Mouse (Mus musculus) ES-CJ7 (cell line): ENCODE measurements at regions not wholly inside any gene's neighbourhood (a gene's known extent, or its start where the extent isn't known, plus 50 kb on each side); places are given as distances from the start of the nearest gene placed in this dataset.
"Not testable (repeated sequence)": the region's sequence is repeated elsewhere in the genome, so short reads cannot be mapped to it uniquely, and the experiment has no call there.

Source experiments
- DNase-seq: peaks from one replicate; pipeline ENCODE4 v3.0.0; 2011; ENCODE audit warnings: low read depth, low spot score

DNA sequence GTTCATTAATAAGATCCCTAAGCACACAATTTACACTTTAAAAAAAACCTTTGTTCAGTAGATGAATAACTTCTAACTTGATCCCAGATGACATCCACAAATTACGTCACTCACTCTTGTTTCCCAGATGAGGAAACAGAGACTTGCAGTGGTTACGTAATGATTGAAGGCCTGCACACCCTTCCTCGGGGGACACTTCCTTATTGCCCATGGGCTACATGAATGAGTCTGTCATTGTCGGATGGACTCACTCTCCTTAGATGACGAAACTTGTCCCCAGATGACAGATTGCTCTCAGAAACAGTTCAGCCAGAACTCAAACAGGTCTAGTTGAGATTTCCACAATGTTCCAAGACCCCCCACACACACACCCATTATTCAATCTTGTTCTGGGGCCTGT, 111.4 kb upstream of the Dyrk2 start:
- no peak for DNase-seq

DNA sequence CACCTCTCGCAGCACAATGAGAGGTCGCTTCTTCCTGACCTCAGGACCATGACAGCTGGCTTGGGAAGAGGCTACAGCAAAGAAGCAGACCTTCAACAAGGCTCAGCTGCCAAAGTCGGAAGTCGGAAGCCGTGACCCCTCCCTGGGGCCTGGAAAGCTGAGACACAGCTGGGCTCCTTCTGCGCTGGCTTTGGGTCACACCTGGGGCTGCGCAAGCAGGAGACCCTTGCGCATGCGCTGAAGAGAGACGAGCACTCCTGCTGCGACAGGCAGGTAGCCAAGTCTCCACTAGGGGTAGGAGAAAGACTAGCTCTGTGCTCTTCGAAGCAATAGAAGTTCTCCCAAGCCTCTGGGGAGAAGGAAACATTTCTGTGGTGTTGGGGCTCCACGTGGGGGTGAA, 109.3 kb upstream of the Dyrk2 start:
- peak; percentile 48 for DNase-seq

DNA sequence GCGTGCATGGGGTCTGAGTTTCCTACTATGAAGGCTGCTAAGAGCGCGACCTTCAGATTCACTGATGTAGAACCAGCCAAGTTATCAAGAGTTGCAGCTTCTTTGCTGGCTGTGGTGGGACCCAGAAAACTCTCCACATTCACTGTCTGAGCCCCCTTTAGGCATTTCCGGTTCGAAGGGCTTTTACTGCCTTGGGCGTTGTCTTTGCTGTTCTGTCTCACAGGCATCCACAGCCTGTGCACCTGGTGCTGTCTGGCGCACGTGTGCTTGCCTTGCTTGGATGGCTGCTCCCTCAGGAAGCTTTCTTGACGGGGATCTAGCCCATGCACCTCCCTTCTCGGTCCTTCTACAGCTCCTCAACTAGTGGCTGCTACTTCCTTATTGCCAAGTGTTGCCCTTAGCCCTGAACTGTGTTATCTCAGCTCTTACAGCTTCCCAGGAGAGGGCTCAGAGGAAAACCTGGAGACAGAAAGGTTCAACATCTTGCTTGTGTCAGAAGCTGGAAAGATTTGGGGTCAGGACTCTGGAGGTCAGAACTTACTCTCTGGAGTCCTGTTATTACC, 108.3 kb upstream of the Dyrk2 start:
- DNase-seq = peak; percentile 11

DNA sequence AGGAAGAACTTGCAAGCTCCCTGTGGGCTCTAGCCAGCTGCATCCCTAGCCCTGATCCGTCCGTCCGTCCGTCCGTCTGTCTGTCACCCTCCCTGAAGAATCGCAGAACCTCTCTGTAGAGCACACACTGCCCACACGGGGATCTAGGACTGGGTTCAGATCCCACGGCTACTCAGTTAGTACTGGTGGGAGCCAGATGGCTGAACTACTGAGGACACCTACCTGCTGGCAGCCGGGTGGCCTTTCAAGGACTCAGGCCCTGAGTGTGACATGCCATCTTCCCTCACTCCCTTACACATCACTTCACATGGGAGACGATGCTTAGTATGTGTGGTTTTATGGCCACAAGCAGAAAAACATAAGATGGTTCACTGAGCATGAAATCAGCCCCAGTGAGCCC, 106.4 kb upstream of the Dyrk2 start:
- DNase-seq = no peak

DNA sequence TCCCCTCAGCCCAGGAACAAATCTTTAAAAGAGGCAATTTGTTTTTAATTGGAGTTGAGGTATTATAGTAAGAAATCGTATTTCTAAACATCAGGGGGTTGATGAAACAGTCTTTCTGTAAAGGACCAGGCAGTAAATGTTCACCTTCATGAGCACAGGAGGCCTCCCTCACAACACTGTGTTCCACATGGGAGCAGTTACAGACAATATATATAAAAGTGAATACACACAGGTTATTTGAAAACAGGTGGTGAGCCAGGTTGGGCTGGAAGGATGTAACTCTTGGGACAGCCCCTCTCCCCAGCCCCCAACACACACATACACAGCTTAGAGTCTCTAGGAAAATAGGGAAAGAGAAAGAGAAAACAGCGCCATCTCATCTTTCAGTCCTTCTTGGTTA, 105.8 kb upstream of the Dyrk2 start:
- no peak for DNase-seq

DNA sequence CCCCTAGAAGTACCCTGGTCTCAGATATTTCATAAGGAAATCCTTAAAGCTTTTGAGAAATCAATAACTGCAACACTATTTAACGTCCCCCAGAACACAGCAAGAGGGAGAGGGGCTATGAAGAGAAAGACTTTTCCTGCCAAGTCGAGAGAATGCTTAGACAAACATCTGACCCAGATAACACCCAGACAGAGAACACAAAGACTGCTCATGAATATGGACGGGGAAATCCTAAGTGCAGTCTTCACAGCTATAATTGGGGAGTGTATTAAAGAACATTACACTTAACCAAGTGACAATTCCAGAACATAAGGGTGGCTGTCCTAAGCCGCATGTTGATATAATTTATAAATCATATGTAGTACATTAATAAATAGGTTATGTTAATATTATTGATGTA, 103.3 kb upstream of the Dyrk2 start:
- DNase-seq = no peak

DNA sequence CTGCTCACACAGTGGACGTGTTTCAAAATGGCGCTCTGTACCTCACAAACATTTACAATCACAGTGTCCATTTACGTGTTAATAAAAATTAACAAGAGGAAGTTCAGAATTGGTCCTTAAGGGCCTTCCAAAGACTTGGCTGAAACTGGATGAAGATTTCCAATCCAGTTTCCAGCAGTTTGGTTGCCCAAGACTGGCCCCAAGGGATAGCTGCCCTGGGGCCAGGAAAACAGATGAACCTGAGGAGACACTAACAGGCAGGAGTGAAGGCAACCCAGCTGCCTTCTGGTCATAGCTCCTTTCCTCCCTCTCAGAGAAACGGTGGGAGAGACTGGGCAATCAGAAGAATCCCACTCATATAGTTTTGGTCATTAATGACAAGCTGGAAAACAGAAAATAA, 102.6 kb upstream of the Dyrk2 start:
- no peak for DNase-seq

DNA sequence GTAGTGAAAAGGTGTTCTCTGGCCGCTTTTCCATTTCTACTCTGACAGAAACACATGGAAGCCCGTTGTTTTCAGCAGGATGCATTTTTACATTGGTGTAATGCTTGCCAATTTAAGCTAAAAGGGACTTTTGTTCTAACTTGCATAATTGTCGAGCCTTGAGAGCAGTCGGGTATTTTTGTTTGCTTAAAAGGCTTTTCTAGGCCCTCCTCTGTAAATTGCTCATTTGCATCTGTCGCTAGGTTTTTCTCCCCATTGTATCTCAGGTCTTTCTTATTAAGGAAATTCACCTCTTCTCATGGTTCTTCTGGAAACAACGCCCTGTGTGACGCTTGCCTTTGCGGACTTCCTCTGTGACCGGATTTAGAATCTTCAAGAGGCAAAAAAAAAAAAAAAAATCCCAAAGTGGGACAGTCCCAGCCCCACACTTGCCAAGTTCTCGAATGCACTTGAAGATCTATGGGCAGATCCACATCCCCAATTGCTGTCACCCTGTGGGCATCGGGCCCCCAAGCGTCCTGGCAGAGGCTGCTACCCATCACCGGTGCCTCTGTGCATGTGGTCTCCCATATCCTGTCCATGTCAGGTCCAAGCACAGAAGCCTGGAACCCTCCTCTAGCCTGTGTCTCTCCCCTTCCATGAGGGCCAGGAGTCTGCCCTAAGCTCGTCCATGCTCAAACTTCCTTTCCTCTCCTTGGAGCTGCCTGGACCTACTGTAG, 100.6 kb upstream of the Dyrk2 start:
- no peak for DNase-seq

DNA sequence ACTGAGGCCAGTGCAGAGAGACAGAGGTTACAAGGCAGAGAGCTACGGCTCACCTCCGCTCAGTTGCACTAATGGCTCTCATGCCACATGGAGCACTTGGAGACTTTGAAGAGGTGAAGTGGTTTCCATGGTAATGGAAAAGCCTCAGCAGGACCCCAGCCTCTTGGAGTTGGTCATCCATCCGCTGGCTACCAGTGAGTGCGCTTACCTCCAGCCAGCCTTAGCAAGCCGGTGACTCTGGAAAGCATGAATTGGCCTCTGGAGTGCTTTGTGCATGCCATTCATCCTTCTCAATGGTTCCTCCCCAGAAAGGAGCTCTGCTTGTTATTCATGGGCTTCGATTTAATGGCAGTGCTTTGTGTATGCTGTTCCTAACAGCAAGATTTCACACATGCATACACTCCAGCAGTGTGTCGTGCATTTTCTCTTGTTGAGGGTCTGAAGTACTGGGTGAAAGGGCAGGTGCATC, 91.7 kb upstream of the Dyrk2 start:
- peak; percentile 6 for DNase-seq

DNA sequence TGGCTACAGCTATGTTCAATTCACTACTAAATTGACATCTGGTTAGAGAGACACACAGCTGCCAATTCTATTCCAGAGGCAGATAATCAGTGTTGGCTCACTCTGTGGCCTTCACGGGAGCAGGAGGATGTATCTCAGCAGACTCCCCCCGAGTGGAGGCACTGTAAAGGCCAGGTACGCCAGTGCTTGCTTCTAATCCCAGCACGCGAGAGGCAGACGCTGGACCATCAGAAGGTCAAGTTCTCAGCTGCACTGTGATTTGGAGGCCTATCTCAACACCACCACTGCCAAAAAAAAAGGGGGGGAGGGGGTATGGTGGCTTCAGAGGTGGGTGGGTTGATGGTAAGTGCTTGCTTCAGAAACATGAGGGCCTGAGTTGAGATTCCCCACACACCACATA, 90.1 kb upstream of the Dyrk2 start:
- no peak for DNase-seq

DNA sequence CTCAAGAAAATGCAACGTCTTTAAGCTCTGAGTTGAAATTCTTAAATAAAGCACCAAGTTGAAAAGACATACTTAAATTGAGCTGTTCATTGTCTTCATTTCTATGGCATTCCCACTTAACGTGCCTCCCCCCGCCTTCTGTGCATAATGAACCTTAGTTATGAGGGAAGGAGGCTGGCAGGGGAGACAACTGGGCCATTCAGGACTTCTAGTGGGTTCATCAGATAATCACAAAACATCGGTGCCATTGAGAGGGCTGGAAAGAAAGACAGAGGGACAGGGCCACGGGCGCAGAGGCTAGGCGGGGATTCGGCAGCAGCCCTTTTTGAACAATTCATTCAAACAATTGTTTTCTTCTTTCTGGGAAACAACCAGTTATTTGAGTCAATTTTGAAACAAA, 89.6 kb upstream of the Dyrk2 start:
- DNase-seq = no peak

DNA sequence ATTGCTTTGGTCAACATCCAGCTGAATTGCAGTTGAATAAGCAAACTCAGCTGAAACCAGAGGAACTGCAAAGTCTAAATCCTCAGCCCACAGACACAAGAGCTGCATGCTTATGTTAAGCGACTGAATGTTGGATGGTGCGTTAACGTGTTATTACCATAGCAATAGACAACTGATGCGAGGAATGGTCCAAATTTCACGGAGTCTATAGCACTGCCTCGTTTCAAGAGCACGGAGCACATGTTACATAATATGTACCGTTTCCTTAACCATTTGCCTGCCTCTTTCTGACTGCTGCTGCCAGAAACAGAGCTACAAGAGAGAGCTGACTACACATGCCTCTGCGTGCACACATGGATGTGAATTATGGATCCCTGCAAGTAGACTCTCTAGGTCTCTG, 86.3 kb upstream of the Dyrk2 start:
- no peak for DNase-seq

DNA sequence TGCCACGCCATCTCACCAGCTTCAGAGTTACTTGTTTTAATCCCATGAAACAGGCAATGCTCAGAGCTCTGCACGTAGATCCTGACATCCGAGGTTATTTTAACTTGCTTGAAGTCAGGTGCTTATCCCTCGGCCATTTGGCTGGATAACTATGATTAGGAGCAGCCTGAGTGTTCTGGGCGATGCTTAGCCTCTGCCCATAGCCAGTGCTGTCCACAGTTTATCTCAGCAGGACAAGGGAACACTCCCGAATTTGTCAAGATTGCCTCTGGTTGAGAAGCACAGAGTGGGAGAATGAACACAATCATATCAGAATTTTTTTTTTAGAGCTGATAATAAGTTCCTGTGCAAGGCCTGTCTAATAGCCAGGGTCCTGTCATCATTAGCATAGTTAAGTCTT, 83.4 kb upstream of the Dyrk2 start:
- DNase-seq = no peak

DNA sequence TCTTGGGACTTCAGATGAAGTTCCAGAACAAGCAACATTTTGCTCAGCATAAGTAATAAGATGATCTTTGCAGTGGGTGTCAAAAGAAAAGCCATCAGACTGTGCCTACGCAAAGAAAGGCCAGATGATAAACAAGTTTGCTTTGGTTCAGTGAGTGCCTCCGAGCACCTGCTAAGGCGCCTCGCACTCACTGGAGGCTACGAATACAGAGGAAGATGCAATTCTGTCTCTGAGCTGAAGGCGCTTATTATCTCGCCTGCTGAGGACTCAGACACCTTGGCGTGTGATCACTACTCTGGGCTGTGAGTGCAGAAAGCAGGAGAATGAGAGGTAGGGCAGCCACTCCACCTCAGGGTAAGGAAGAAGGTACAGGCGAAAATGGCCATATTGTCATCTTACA, 82.7 kb upstream of the Dyrk2 start:
- DNase-seq = no peak

DNA sequence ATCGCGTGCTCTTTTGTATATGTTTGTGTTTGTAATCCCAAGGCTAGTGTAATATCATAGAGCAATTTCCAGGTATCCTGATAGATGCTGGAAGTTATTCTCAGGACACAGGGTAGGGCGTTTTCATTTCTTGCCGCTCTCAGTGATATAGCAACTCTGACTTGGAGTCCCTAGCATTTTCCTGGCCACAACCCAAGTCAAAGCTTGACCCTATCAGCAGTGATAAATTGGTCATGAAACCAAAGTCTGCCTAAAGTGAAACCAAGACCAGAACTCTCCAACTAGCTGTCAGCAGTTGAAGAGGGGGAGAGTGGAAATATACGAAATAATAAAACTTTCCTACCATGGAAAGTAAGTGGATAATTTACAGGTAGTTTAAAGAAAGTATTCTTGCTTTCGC, 77.7 kb upstream of the Dyrk2 start:
- DNase-seq = no peak

DNA sequence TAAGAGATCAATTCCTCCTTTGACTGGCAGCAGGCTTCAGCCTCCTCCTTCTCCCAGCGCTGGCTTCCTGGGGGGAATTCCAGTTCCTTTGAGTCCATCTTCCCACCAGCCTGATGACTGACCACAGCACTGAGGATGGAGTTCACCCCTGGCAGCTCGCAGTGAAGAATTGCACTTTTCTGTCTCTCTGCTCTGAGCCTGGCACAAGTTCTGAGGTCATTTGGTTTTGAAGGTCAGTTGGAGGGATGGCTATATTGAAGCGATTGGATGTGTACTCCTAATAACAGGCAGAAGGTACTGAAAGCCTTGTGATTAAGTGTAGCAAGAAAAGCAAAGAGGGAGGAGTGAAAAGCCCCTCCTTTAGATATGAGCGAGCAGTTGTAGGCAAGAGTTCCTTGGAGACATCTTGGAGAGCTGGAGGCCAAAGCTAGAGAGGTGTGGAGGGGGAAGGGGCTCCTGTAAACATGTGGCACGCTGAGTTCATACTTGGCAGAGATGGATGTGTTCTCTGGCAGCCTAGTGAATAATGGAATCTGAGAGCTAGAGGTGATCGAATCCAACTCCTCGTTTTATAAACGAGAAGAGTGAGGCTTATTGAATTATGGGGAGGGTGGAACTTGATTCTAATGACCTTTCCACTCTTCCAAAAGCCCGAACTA, 77.1 kb upstream of the Dyrk2 start:
- DNase-seq = no peak

DNA sequence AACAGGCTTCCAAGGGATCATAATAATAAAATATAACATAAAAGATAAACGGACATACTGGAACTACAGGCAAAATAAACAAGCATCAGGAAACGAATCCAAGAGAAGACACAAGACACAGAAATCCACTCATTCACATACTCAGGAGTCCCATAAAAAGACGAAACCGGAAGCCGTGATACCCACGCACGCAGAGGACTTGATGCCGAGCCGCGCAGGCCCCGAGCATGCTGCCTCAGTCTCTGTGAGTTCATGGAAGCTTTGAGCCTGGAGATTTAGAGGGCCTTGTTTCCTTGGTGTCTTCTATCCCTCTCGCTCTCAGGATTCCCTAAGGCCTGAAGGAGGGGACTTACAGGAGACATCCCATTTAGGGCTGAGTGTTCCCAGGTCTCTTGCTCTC, 57.3 kb upstream of the Dyrk2 start:
- no peak for DNase-seq

DNA sequence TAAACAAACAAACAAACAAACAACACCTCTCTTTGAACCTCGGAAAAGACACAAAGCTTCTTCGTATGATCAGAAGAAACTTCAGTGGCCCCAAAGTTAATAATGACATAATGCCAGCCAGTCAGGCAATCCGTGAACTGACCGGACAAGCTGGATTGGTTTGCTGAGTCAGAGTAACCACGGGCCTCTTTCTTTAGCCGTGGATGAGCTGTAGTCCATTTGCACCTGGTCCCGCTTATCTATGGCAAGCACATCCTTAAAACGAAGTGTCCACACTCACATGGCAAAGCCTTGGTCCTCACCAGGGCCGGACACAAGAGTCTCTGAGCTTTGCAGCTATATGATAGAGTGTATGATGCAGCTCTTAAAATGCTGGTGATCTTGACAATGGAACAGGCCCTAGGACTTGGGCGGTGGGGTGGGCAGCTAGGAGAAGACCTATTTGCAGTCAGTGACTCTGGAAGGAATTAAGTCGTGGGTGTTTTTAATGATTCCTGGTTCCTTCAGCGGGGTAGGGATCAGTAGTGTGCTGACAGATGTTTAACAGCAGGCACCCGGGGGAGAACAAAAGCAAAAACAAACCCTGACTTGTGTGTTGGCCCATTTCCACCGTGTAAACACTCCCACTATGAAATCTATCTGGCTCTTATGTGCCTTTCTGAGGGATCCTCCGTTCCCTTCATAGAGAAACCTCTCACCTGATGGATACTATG, 53.6 kb upstream of the Dyrk2 start:
- DNase-seq = no peak

DNA sequence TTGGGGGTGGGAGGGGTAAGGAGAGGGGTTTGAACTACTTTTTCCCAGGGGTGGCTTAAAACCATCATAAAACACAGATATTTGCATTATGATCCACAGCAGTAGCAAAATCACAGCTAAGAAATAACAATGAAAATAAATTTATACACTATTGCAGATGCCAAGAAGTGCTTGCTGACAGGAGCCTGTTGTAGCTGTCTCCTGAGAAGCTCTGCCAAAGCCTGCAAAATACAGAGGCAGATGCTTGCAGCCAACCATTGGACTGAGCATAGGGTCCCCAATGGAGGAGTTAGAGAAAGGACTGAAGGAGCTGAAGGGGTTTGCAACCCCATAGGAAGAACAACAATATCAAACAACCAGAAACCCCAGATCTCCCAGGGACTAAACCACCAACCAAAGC, 52.1 kb upstream of the Dyrk2 start:
- not testable (repeated sequence) for DNase-seq
